Mouse (Mus musculus) urinary bladder, postnatal 4 days (tissue): ENCODE results near the gene Zfp825.
"Not testable (repeated sequence)": the region's sequence is repeated elsewhere in the genome, so short reads cannot be mapped to it uniquely, and the experiment has no call there.

Experiments used
- DNase-seq, 2 experiments: peaks; one replicate each; pipeline ENCODE4 v3.0.0; 2021 to 2022; ENCODE audit warnings: low spot score in 2 of 2

The Zfp825 gene

GRCm38 (mm10) chr13:74493911-74494679, at the start of gene Zfp825:
Gene Zfp825, minus strand, starts transcription at chr13:74493992.
- DNase-seq = peak; percentile 60 to 66

GRCm38 (mm10) chr13:74535418-74535817, 41.6 kb upstream of the Zfp825 start:
- DNase-seq = not testable (repeated sequence)

- not testable (repeated sequence) for DNase-seq
Measured at GRCm38 (mm10) chr13:74534864-74535263, 41.1 kb upstream of the Zfp825 start.

GRCm38 (mm10) chr13:74534096-74534495, 40.3 kb upstream of the Zfp825 start:
- DNase-seq = no peak

GRCm38 (mm10) chr13:74531251-74531650, 37.5 kb upstream of the Zfp825 start:
- not testable (repeated sequence) for DNase-seq

GRCm38 (mm10) chr13:74529372-74529715, 35.6 kb upstream of the Zfp825 start:
- not testable (repeated sequence) for DNase-seq

- not testable (repeated sequence) for DNase-seq
Measured at GRCm38 (mm10) chr13:74528519-74529371, 35.0 kb upstream of the Zfp825 start.

GRCm38 (mm10) chr13:74522481-74523237, 28.9 kb upstream of the Zfp825 start:
- peak; percentile 72 to 74 for DNase-seq

- not testable (repeated sequence) for DNase-seq
Measured at GRCm38 (mm10) chr13:74522141-74522480, 28.3 kb upstream of the Zfp825 start.

- DNase-seq = not testable (repeated sequence)
Measured at GRCm38 (mm10) chr13:74507981-74508380, 14.2 kb upstream of the Zfp825 start.

- DNase-seq = not testable (repeated sequence)
Measured at GRCm38 (mm10) chr13:74502851-74503250, 9.1 kb upstream of the Zfp825 start.

- DNase-seq = not testable (repeated sequence)
Measured at GRCm38 (mm10) chr13:74499696-74500095, 5.9 kb upstream of the Zfp825 start.

GRCm38 (mm10) chr13:74484326-74484725, 9.5 kb downstream of the Zfp825 start:
- not testable (repeated sequence) for DNase-seq

GRCm38 (mm10) chr13:74471468-74471867, 22.3 kb downstream of the Zfp825 start:
- not testable (repeated sequence) for DNase-seq

GRCm38 (mm10) chr13:74462699-74463385, 30.9 kb downstream of the Zfp825 start:
- DNase-seq = peak; percentile 71 to 79

- DNase-seq = not testable (repeated sequence)
Measured at GRCm38 (mm10) chr13:74462318-74462698, 31.5 kb downstream of the Zfp825 start.

- no peak for DNase-seq
Measured at GRCm38 (mm10) chr13:74439895-74440294, 53.9 kb downstream of the Zfp825 start.
